Mouse (Mus musculus) regulatory T cell (primary cell): Measurements from ENCODE around the gene Cdc7.

Experiments
- in situ Hi-C: fragments of 300-600 bp; cut with MboI, MseI; formaldehyde crosslinking; loops from one replicate; pipeline ENCODE4 v1.15.1; 2025; ENCODE audit warnings: high pct_unique_total_duplicates

Gene Cdc7

GRCm38 (mm10) chr5:107022064-107022428 lies 57.9 kb downstream of the Cdc7 start:
- in situ Hi-C loops, result no loop called here

GRCm38 (mm10) chr5:107023951-107024350 lies 59.8 kb downstream of the Cdc7 start:
- in situ Hi-C loops, result no loop called here

- in situ Hi-C loops, result no loop called here
These were observed 61.2 kb downstream of the Cdc7 start for GRCm38 (mm10) chr5:107025371-107025770.

- in situ Hi-C loops, result no loop called here
These were observed 61.7 kb downstream of the Cdc7 start for GRCm38 (mm10) chr5:107025809-107026208.

GRCm38 (mm10) chr5:107027616-107028015 lies 63.5 kb downstream of the Cdc7 start:
- in situ Hi-C loops, result no loop called here

GRCm38 (mm10) chr5:107028557-107028956 lies 64.4 kb downstream of the Cdc7 start:
- in situ Hi-C loops, result no loop called here

- in situ Hi-C loops, result no loop called here
These were observed 65.7 kb downstream of the Cdc7 start for GRCm38 (mm10) chr5:107029801-107030200.

- in situ Hi-C loops, result no loop called here
These were observed 66.7 kb downstream of the Cdc7 start for GRCm38 (mm10) chr5:107030821-107031220.
